Mouse (Mus musculus): ENCODE measurements at regions not wholly inside any gene's neighbourhood (a gene's known extent, or its start where the extent isn't known, plus 50 kb on each side); places are given as distances from the start of the nearest gene placed in this dataset.

GRCm38 (mm10) chr13:119267608-119268300 lies 160.6 kb upstream of the Paip1 start:
- DNase-seq (ENCODE audit: low spot score in 2 of 2): no peak

- DNase-seq (ENCODE audit: low spot score in 2 of 2): no peak
Observed at GRCm38 (mm10) chr13:119268301-119268675, 160.1 kb upstream of the Paip1 start.

- no peak for DNase-seq (ENCODE audit: low spot score in 2 of 2)
Observed at GRCm38 (mm10) chr13:119275500-119275899, 152.9 kb upstream of the Paip1 start.

GRCm38 (mm10) chr13:119277308-119277948 lies 151.0 kb upstream of the Paip1 start:
- DNase-seq (ENCODE audit: low spot score in 2 of 2): no peak

- no peak for DNase-seq (ENCODE audit: low spot score in 2 of 2)
Observed at GRCm38 (mm10) chr13:119279449-119279848, 149.0 kb upstream of the Paip1 start.

GRCm38 (mm10) chr13:119280622-119281021 lies 147.8 kb upstream of the Paip1 start:
- DNase-seq (ENCODE audit: low spot score in 2 of 2): no peak

GRCm38 (mm10) chr13:119283448-119283847 lies 145.0 kb upstream of the Paip1 start:
- peak; percentile 6 to 60 for DNase-seq (ENCODE audit: low spot score in 2 of 2)

GRCm38 (mm10) chr13:119309238-119309637 lies 119.2 kb upstream of the Paip1 start:
- DNase-seq (ENCODE audit: low spot score in 2 of 2): no peak

- no peak for DNase-seq (ENCODE audit: low spot score in 2 of 2)
Observed at GRCm38 (mm10) chr13:119310013-119310412, 118.4 kb upstream of the Paip1 start.

GRCm38 (mm10) chr13:119314356-119314755 lies 114.0 kb upstream of the Paip1 start:
- DNase-seq (ENCODE audit: low spot score in 2 of 2): no peak

- DNase-seq (ENCODE audit: low spot score in 2 of 2): no peak
Observed at GRCm38 (mm10) chr13:119318358-119318757, 110.0 kb upstream of the Paip1 start.

GRCm38 (mm10) chr13:119325510-119325909 lies 102.9 kb upstream of the Paip1 start:
- no peak for DNase-seq (ENCODE audit: low spot score in 2 of 2)

- DNase-seq (ENCODE audit: low spot score in 2 of 2): no peak
Observed at GRCm38 (mm10) chr13:119326877-119327625, 101.3 kb upstream of the Paip1 start.

- DNase-seq (ENCODE audit: low spot score in 2 of 2): no peak
Observed at GRCm38 (mm10) chr13:119328731-119329130, 99.7 kb upstream of the Paip1 start.

GRCm38 (mm10) chr13:119331815-119332214 lies 96.6 kb upstream of the Paip1 start:
- DNase-seq (ENCODE audit: low spot score in 2 of 2): no peak

- no peak for DNase-seq (ENCODE audit: low spot score in 2 of 2)
Observed at GRCm38 (mm10) chr13:119333915-119334314, 94.5 kb upstream of the Paip1 start.

- no peak for DNase-seq (ENCODE audit: low spot score in 2 of 2)
Observed at GRCm38 (mm10) chr13:119337861-119338260, 90.5 kb upstream of the Paip1 start.

GRCm38 (mm10) chr13:119339016-119339415 lies 89.4 kb upstream of the Paip1 start:
- no peak for DNase-seq (ENCODE audit: low spot score in 2 of 2)

- no peak for DNase-seq (ENCODE audit: low spot score in 2 of 2)
Observed at GRCm38 (mm10) chr13:119339762-119340161, 88.6 kb upstream of the Paip1 start.

- no peak for DNase-seq (ENCODE audit: low spot score in 2 of 2)
Observed at GRCm38 (mm10) chr13:119341833-119342232, 86.6 kb upstream of the Paip1 start.

GRCm38 (mm10) chr13:119342761-119343160 lies 85.6 kb upstream of the Paip1 start:
- no peak for DNase-seq (ENCODE audit: low spot score in 2 of 2)

- DNase-seq (ENCODE audit: low spot score in 2 of 2): no peak
Observed at GRCm38 (mm10) chr13:119347988-119348387, 80.4 kb upstream of the Paip1 start.

Data from left cerebral cortex, adult 8-10 months (tissue).